8 mouse cellular contexts compared by ENCODE assay signal in genomic region chr2:84634934-84635482, GRCm38 (mm10). TPM values are rescaled to one million over a fixed set of nuclear protein-coding genes. Genes with fewer than 3 reads are reported as not detected.
DNase-seq lines count a peak whose midpoint lies in the region; ATAC-seq and TF ChIP-seq lines count a peak whose summit lies in the region.

No protein-coding gene starts in this region.

- H3K9me3 ChIP-seq in heart, embryonic 13.5 days, result no peaks in the 10 kb centered on the region
- H3K9me3 ChIP-seq in liver, embryonic 14.5 days (ENCODE audit: control insufficient read depth, low read length), result no peaks in the 10 kb centered on the region
- no peaks in the 10 kb centered on the region for H3K9me3 ChIP-seq in stomach, embryonic 15.5 days

- peak overlapping the region; percentile 90 for H3K27ac ChIP-seq in gastrocnemius, adult 2 months
- H3K27ac ChIP-seq in heart, embryonic 13.5 days (replicated peaks), result peak overlapping the region; percentile 98
- no peak overlapping the region; the same call in 1 of the 2 replicates for H3K27ac ChIP-seq in liver, embryonic 14.5 days
- peak overlapping the region; percentile 92 for H3K27ac ChIP-seq in stomach, embryonic 15.5 days

- peak overlapping the region; percentile 47 for H3K4me3 ChIP-seq in gastrocnemius, adult 2 months
- H3K4me3 ChIP-seq in heart, embryonic 13.5 days, result peak overlapping the region; percentile 27
- no peak overlapping the region for H3K4me3 ChIP-seq in liver, embryonic 14.5 days (ENCODE audit: insufficient read depth in 1 of 2, low read depth in 2 of 2, low read length in 2 of 2)
- no peak overlapping the region for H3K4me3 ChIP-seq in stomach, embryonic 15.5 days (replicated peaks)

- intact Hi-C loops in gastrocnemius, adult 2 months (cut with DNase I), result loop anchor here (1.0 kb wide), 1 partner anchor 15 kb away; the partner anchor contains the start of gene Ctnnd1

- peaks cover 17% of the 10 kb centered on the region for H3K36me3 ChIP-seq in heart, embryonic 13.5 days
- H3K36me3 ChIP-seq in liver, embryonic 14.5 days (replicated peaks; ENCODE audit: control insufficient read depth, insufficient read depth, low read depth), result no peaks in the 10 kb centered on the region
- H3K36me3 ChIP-seq in stomach, embryonic 15.5 days, result no peaks in the 10 kb centered on the region

- H3K9ac ChIP-seq in heart, embryonic 13.5 days, result peak overlapping the region; percentile 77
- H3K9ac ChIP-seq in liver, embryonic 14.5 days (replicated peaks), result no peak overlapping the region
- H3K9ac ChIP-seq in stomach, embryonic 15.5 days, result no peak overlapping the region

- TF ChIP-seq EP300 in liver, embryonic 14.5 days (IDR thresholded peaks at IDR 0.05; ENCODE audit: low read depth), result no peak

- 13% methylated on average over 4 of the region's 4 CpGs for WGBS in heart, embryonic 13.5 days
- 37% methylated on average over 4 of the region's 4 CpGs for WGBS in liver, embryonic 14.5 days (ENCODE audit: insufficient replicate concordance)
- 29% methylated on average over 4 of the region's 4 CpGs for WGBS in stomach, embryonic 15.5 days

- DNase-seq in gastrocnemius, adult 2 months, result peak; percentile 32
- no peak for DNase-seq in gastrocnemius, adult 8-10 months (ENCODE audit: low spot score in 2 of 2)
- DNase-seq in Muller cell, postnatal 12 days (ENCODE audit: inconsistent ontology term), result peak; percentile 90
- no peak for DNase-seq in liver, embryonic 14.5 days (ENCODE audit: low read depth in 3 of 3, low spot score in 3 of 3)
- DNase-seq in adrenal gland, postnatal 4 days (ENCODE audit: low spot score in 2 of 2), result no peak
- DNase-seq in cerebellum, adult 11 months, result no peak

- peak overlapping the region; percentile 65 for H3K4me2 ChIP-seq in heart, embryonic 13.5 days
- peak overlapping the region; percentile 37 for H3K4me2 ChIP-seq in liver, embryonic 14.5 days (ENCODE audit: low read depth)
- H3K4me2 ChIP-seq in stomach, embryonic 15.5 days, result peak overlapping the region; percentile 52

- peaks cover 85% of the 10 kb centered on the region for H3K4me1 ChIP-seq in heart, embryonic 13.5 days
- H3K4me1 ChIP-seq in liver, embryonic 14.5 days (replicated peaks; ENCODE audit: control insufficient read depth in 2 of 2, insufficient read depth in 2 of 2, low read length in 1 of 2), result peaks cover 17 to 43% of the 10 kb centered on the region in 2 experiments
- H3K4me1 ChIP-seq in stomach, embryonic 15.5 days, result peaks cover 46% of the 10 kb centered on the region

- ATAC-seq in heart, embryonic 13.5 days (ENCODE audit: extremely low read depth, insufficient number of reproducible peaks, low FRiP score, low TSS enrichment), result no peak
- ATAC-seq in liver, embryonic 14.5 days (ENCODE audit: insufficient read depth), result no peak
- ATAC-seq in stomach, embryonic 15.5 days (ENCODE audit: insufficient read depth, low FRiP score, low read depth), result no peak

- H3K27me3 ChIP-seq in heart, embryonic 13.5 days (replicated peaks), result no peaks in the 10 kb centered on the region
- H3K27me3 ChIP-seq in liver, embryonic 14.5 days (ENCODE audit: control insufficient read depth, insufficient read depth, low read length), result no peaks in the 10 kb centered on the region
- H3K27me3 ChIP-seq in stomach, embryonic 15.5 days (replicated peaks), result no peaks in the 10 kb centered on the region

- TF ChIP-seq CTCF in gastrocnemius, adult 2 months (IDR thresholded peaks at IDR 0.05), result no peak
- no peak for TF ChIP-seq CTCF in liver, embryonic 14.5 days (IDR thresholded peaks at IDR 0.05; ENCODE audit: low read depth)

RNA-seq across cellular contexts. Expression of gene Ctnnd1, which starts 15.6 kb away (rescaled TPM):
- 10 to 100 TPM; 25.8 to 35.1 TPM for total RNA-seq in gastrocnemius, adult 2 months (2021)
- total RNA-seq in gastrocnemius, adult 8-10 months (2022), result 10 to 100 TPM; 20.7 to 26.6 (median 21.9) TPM
- polyA plus RNA-seq in heart, embryonic 13.5 days (2015; fragmentation: Nextera tagmentation; extraction: Ambion mirVana), result 60.6 and 63.6 TPM in 2 replicates
- polyA plus RNA-seq in liver, embryonic 14.5 days (2012; rRNA removed), result 14.6 and 16.0 TPM in 2 replicates
- polyA plus RNA-seq in liver, embryonic 14.5 days (2014; fragmentation: Nextera tagmentation; extraction: Ambion mirVana), result 8.5 and 9.8 TPM in 2 replicates
- 60.0 and 71.9 TPM in 2 replicates for polyA plus RNA-seq in stomach, embryonic 15.5 days (2015; fragmentation: Nextera tagmentation; extraction: Ambion mirVana)
- 100 to 1,000 TPM; 157 to 165 TPM for total RNA-seq in adrenal gland, postnatal 4 days (2021)

RNA-seq across cellular contexts. Expression of gene Btbd18, which starts 23.9 kb away (rescaled TPM):
- not detected for total RNA-seq in gastrocnemius, adult 2 months (2021)
- not detected for total RNA-seq in gastrocnemius, adult 8-10 months (2022)
- 0.10 and 0.12 TPM in 2 replicates for polyA plus RNA-seq in heart, embryonic 13.5 days (2015; fragmentation: Nextera tagmentation; extraction: Ambion mirVana)
- polyA plus RNA-seq in liver, embryonic 14.5 days (2012; rRNA removed), result not detected in 2 replicates
- 0.05 TPM in 1 of 2 replicates, not detected in the other for polyA plus RNA-seq in liver, embryonic 14.5 days (2014; fragmentation: Nextera tagmentation; extraction: Ambion mirVana)
- 0.18 and 0.22 TPM in 2 replicates for polyA plus RNA-seq in stomach, embryonic 15.5 days (2015; fragmentation: Nextera tagmentation; extraction: Ambion mirVana)
- total RNA-seq in adrenal gland, postnatal 4 days (2021), result under 1 TPM; 0.22 to 0.42 TPM

RNA-seq across cellular contexts. Expression of gene Selenoh, which starts 35.6 kb away (rescaled TPM):
- 10 to 100 TPM; 10.7 to 16.4 TPM for total RNA-seq in gastrocnemius, adult 2 months (2021)
- total RNA-seq in gastrocnemius, adult 8-10 months (2022), result 10 to 100 TPM; 13.4 to 19.9 (median 16.4) TPM
- 272 and 285 TPM in 2 replicates for polyA plus RNA-seq in heart, embryonic 13.5 days (2015; fragmentation: Nextera tagmentation; extraction: Ambion mirVana)
- polyA plus RNA-seq in liver, embryonic 14.5 days (2012; rRNA removed), result 97.8 and 135 TPM in 2 replicates
- 115 TPM in 2 replicates for polyA plus RNA-seq in liver, embryonic 14.5 days (2014; fragmentation: Nextera tagmentation; extraction: Ambion mirVana)
- polyA plus RNA-seq in stomach, embryonic 15.5 days (2015; fragmentation: Nextera tagmentation; extraction: Ambion mirVana), result 221 and 237 TPM in 2 replicates
- total RNA-seq in adrenal gland, postnatal 4 days (2021), result 10 to 100 TPM; 87.7 to 89.0 TPM

RNA-seq across cellular contexts. Expression of gene Gm28635, which starts 42.8 kb away (rescaled TPM):
- 1 to 10 TPM; 1.1 to 1.9 TPM for total RNA-seq in gastrocnemius, adult 2 months (2021)
- total RNA-seq in gastrocnemius, adult 8-10 months (2022), result 1 to 10 TPM in 1 of 4 experiments, not detected in 3; 1.4 TPM
- polyA plus RNA-seq in heart, embryonic 13.5 days (2015; fragmentation: Nextera tagmentation; extraction: Ambion mirVana), result not detected in 2 replicates
- polyA plus RNA-seq in liver, embryonic 14.5 days (2012; rRNA removed), result 0.01 TPM in 1 of 2 replicates, not detected in the other
- not detected in 2 replicates for polyA plus RNA-seq in liver, embryonic 14.5 days (2014; fragmentation: Nextera tagmentation; extraction: Ambion mirVana)
- not detected in 2 replicates for polyA plus RNA-seq in stomach, embryonic 15.5 days (2015; fragmentation: Nextera tagmentation; extraction: Ambion mirVana)
- not detected for total RNA-seq in adrenal gland, postnatal 4 days (2021)

RNA-seq across cellular contexts. Expression of gene Med19, which starts 43.2 kb away (rescaled TPM):
- total RNA-seq in gastrocnemius, adult 2 months (2021), result 1 to 10 TPM; 6.8 to 7.9 TPM
- total RNA-seq in gastrocnemius, adult 8-10 months (2022), result 1 to 10 TPM; 6.0 to 8.0 (median 6.9) TPM
- 26.1 and 26.6 TPM in 2 replicates for polyA plus RNA-seq in heart, embryonic 13.5 days (2015; fragmentation: Nextera tagmentation; extraction: Ambion mirVana)
- polyA plus RNA-seq in liver, embryonic 14.5 days (2012; rRNA removed), result 9.6 and 12.3 TPM in 2 replicates
- 22.4 and 23.4 TPM in 2 replicates for polyA plus RNA-seq in liver, embryonic 14.5 days (2014; fragmentation: Nextera tagmentation; extraction: Ambion mirVana)
- polyA plus RNA-seq in stomach, embryonic 15.5 days (2015; fragmentation: Nextera tagmentation; extraction: Ambion mirVana), result 31.1 and 34.5 TPM in 2 replicates
- 10 to 100 TPM; 26.7 to 28.6 TPM for total RNA-seq in adrenal gland, postnatal 4 days (2021)

Comparison
In these comparisons a context has a peak if more than half of its experiments do, and no peak if none do; other contexts are left out.
1. DNase-seq: peak in gastrocnemius, adult 2 months (single experiment) and Muller cell, postnatal 12 days (single experiment); none in gastrocnemius, adult 8-10 months (0 of 2), liver, embryonic 14.5 days (0 of 3), adrenal gland, postnatal 4 days (0 of 2) and cerebellum, adult 11 months (single experiment).
2. H3K4me3 ChIP-seq: peak in gastrocnemius, adult 2 months (single experiment) and heart, embryonic 13.5 days (single experiment); none in liver, embryonic 14.5 days (0 of 2) and stomach, embryonic 15.5 days (single experiment).
3. RNA of gene Ctnnd1, which starts 15.6 kb away (total RNA-seq): 157 to 165 TPM in adrenal gland, postnatal 4 days; 25.8 to 35.1 TPM in gastrocnemius, adult 2 months and 20.7 to 26.6 TPM in gastrocnemius, adult 8-10 months; every median in the first group is over 4 times any median in the second.
4. RNA of gene Selenoh, which starts 35.6 kb away (total RNA-seq): 87.7 to 89.0 TPM in adrenal gland, postnatal 4 days; 13.4 to 19.9 TPM in gastrocnemius, adult 8-10 months and 10.7 to 16.4 TPM in gastrocnemius, adult 2 months; every median in the first group is over 4 times any median in the second.
5. Peak in every context shown above with its lines, with median percentiles within 50 percentile points of each other: H3K4me2 ChIP-seq.